ENCODE assay signal across 8 mouse cellular contexts in genomic region chr5:110779998-110780760, GRCm38 (mm10). TPM values are rescaled to one million over a fixed set of nuclear protein-coding genes. Genes with fewer than 3 reads are reported as not detected.
A peak's percentile ranks its signal among the peaks of the same experiment; 100 is the strongest.
DNase-seq lines count a peak whose midpoint lies in the region; ATAC-seq lines count a peak whose summit lies in the region.

TSS of gene Pus1 (minus strand) at chr5:110780659.

- peak; percentile 92 for DNase-seq in adipocyte (ENCODE audit: low spot score)
- DNase-seq in embryo, embryonic 10 days (ENCODE audit: low spot score) = peak; percentile 94
- peak; percentile 96 for DNase-seq in gastrocnemius, postnatal 14 days
- DNase-seq in left cerebral cortex, postnatal 10 days (ENCODE audit: extremely low spot score in 1 of 2, low spot score in 2 of 2) = peak; percentile 89 to 97
- DNase-seq in right cerebral cortex, postnatal 25 days = peak; percentile 93
- DNase-seq in urinary bladder, postnatal 4 days (ENCODE audit: low spot score in 2 of 2) = peak; percentile 92 to 96

- ATAC-seq in inflammation-experienced regulatory T-cells, adult 6 months = peak; percentile 79
- ATAC-seq in megakaryocyte-erythroid progenitor cell, adult 5-6 weeks (replicated peaks; ENCODE audit: low FRiP score, low TSS enrichment, poor library complexity, severe bottlenecking) = peak; percentile 75

- intact Hi-C loops in gastrocnemius, postnatal 14 days (cut with DNase I; ENCODE audit: low total_unique reads) = no loop called here
- intact Hi-C loops in left cerebral cortex, postnatal 10 days (cut with DNase I) = no loop called here

RNA-seq across cellular contexts. Expression of gene Pus1, which starts in this region (rescaled TPM):
- total RNA-seq in gastrocnemius, postnatal 14 days (2021) = 10 to 100 TPM; 12.1 to 15.6 TPM
- 10 to 100 TPM; 17.6 to 37.1 (median 33.8) TPM for polyA plus RNA-seq in inflammation-experienced regulatory T-cells, adult 6 months (2017; shearing (Covaris generic))
- 10 to 100 TPM; 19.4 TPM for total RNA-seq in left cerebral cortex, postnatal 10 days (2021)
- total RNA-seq in megakaryocyte-erythroid progenitor cell, adult 5-6 weeks (2014; fragmentation: Nextera tagmentation) = 57.4 and 74.3 TPM in 2 replicates
- 82.3 and 102 TPM in 2 replicates for total RNA-seq in megakaryocyte-erythroid progenitor cell, adult 5-6 weeks (2017)

Comparison
In these comparisons a context has a peak if more than half of its experiments do, and no peak if none do; other contexts are left out.
1. Peak in every context shown above with its lines: DNase-seq and ATAC-seq.